Mouse (Mus musculus) bone marrow macrophage, adult 2 months (primary cell): ENCODE data around the gene Srp68.

ENCODE experiments used
- CTCF ChIP-seq: IDR thresholded peaks from 2 replicates; pipeline ENCODE4 v1.5.1; 2012; ENCODE audit warnings: low read depth, mild to moderate bottlenecking, low read length, moderate library complexity
- POLR2A ChIP-seq: IDR thresholded peaks from 2 replicates; pipeline ENCODE4 v1.6.1; 2012; ENCODE audit warnings: mild to moderate bottlenecking, low read depth, low read length, borderline replicate concordance

GRCm38 (mm10) chr11:116305423-116305822 lies 31.4 kb upstream of the Srp68 start:
- no peak for TF ChIP-seq CTCF
- no peak for TF ChIP-seq POLR2A
